Mouse (Mus musculus) adrenal gland, postnatal 0 days (tissue): ENCODE data around the gene Gm10944. TPM values are rescaled to one million over a fixed set of nuclear protein-coding genes. Genes with fewer than 3 reads are reported as not detected.

Experiments used
- polyA plus RNA-seq: library from polyadenylated mRNA; unstranded; fragments of >200 nt; fragmentation: Nextera tagmentation; extraction: Ambion mirVana; gene quantifications from 2 replicates; pipeline ENCODE4 v1.2.1, GENCODE M21; 2015

Gene Gm10944
- polyA plus RNA-seq: not detected in 2 replicates

DNA sequence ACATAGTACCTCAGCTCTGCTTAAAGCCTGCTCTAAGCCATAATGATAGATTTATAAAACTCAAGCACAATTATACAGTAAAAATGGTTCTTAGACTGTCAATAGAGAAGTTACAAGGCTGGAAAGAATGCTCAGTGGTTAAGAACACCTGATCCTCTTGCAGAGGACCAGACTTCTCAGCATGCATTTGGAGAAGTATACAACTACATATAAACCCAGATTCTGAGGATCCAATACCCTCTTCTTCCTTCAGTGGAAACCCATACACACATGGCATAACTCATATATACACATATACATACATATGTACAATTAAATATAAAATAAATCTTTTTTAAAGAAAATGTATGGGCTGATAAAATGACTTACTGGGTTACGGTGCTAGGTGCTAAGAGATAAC, at the start of gene Gm10944:
Gene Gm10944, plus strand, starts transcription at position 301 of the 400 bp plus-strand sequence.

Other genes starting within 250 kb of the Gm10944 start
- gene Adgb, start 209.0 kb upstream of the Gm10944 start, polyA plus RNA-seq: 0.25 and 0.33 TPM in 2 replicates
- gene Rab32, start 123.1 kb upstream of the Gm10944 start, polyA plus RNA-seq: 15.4 and 16.9 TPM in 2 replicates